Mouse (Mus musculus): Measurements from ENCODE around the gene Psmc3ip.

Psmc3ip gene

DNA sequence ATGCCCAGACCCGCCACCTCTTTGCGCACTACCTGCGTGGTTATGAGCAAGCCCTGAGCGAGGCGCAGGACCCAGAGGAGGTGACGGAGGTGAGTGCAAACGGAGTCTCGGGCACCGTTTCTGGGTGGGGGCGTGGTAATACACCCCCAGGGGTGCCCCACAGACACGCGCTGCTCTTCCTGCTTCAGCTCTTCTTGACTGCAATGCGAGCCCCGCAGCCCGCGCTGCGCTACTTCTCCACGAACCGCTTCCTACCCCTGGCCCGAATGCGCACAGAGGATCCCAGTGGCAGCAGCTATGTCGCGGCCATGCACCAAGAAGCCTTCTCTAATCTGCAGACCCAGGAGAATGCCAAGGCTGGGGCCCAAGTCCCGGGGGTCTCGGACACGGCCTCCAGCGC lies 15.5 kb downstream of the Psmc3ip start:
- no peak for DNase-seq (ENCODE audit: extremely low read depth, low read depth)

DNA sequence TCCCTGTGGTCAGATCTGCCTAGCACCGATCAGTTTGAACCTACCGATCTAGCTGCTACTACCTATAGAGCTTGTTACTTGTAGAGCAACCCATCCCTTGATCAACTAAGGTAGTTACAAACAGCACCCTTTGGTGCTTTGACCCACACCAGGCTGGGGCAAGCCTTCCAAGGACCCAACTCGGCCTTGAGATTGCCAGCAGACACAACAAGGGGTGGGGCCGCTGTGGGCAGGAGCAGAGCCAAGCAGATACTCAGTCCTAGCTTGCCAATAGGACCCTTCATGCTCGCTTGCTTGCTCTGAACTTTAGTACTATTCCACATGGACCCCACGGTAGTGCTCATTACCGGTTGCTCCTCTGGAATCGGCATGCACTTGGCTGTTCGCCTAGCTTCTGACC lies 17.1 kb downstream of the Psmc3ip start, which contains the start of gene Hsd17b1:
Hsd17b1 (plus strand) TSS at position 291 of the 400 bp plus-strand sequence.
- DNase-seq (ENCODE audit: extremely low read depth, low read depth), result no peak

DNA sequence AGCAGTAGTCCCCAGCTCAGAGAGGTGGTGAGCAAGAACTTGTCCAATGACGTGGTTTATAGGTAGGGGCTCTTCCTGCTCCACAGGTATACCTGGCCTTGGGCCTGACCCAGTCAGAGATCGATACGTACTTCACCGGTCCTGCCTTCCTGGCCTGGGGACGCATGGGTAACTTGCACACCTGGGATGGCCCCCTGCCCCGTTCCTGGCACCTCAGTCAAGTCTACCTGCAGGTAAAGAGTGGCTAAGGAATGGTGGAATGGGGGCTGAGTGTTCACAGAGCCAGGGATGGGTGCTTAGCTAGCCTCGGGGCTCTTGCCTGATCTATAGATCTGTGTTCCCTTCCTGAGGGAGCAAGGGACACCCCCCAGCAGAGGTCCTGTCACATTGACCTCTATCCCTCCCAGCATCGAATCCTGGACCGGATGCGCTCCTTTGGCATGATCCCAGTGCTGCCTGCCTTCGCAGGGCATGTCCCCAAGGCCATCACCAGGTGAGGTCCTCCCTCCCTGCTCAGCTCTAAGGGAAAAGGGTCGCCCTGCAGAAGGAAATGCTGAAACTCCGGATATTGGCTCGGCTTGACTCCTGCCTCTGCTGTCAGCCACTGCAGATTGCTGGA lies 23.3 kb downstream of the Psmc3ip start:
- no peak for DNase-seq (ENCODE audit: extremely low read depth, low read depth)

GRCm38 (mm10) chr11:101070987-101071386 lies 24.2 kb downstream of the Psmc3ip start:
- DNase-seq (ENCODE audit: extremely low read depth, low read depth), result no peak

GRCm38 (mm10) chr11:101070189-101070527 lies 25.1 kb downstream of the Psmc3ip start:
- DNase-seq (ENCODE audit: extremely low read depth, low read depth), result no peak

DNA sequence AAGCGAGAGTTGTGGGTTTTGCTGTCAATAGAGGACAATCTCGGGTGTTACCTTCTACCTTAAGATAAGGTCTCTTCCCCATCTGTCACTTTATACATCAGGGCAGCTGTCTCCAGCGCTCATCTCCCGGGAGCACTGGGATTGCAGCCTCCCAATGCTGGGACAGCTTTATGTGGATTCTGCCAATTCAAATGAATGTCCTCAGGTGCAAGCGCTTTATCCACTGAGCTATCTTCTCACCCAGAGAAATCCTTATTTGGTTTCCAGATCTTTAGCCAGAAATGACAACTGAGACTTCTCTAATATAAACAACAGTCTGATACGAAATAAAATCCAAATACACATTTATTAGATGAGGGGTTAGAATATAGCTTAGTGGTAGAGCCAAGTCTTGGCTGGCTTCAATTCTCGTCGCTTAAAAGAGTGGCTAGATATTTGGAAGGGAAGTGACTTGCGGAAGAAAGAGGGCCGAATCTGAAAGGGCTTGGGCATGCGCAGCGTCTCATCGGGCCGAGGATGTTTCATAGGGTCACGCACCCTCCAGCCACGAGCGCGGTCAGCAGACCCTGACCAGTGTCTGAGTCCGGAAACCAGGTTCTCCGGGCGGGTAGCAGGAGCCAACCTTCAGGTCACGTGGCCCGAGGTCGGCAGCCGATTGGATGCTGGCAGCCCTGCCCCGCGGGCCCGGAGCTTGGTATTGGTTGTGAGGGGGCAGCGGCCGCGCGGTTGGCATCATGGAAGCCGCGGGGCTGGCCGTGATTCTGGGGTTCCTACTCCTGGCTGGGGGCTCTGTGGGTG lies 25.6 kb downstream of the Psmc3ip start, which contains the start of gene Naglu:
Naglu (plus strand) TSS at position 622 of the 798 bp plus-strand sequence.
- DNase-seq (ENCODE audit: extremely low read depth, low read depth), result no peak

- peak; percentile 54 for DNase-seq (ENCODE audit: extremely low read depth, low read depth)
These were observed 28.5 kb downstream of the Psmc3ip start for GRCm38 (mm10) chr11:101066549-101067412.

DNA sequence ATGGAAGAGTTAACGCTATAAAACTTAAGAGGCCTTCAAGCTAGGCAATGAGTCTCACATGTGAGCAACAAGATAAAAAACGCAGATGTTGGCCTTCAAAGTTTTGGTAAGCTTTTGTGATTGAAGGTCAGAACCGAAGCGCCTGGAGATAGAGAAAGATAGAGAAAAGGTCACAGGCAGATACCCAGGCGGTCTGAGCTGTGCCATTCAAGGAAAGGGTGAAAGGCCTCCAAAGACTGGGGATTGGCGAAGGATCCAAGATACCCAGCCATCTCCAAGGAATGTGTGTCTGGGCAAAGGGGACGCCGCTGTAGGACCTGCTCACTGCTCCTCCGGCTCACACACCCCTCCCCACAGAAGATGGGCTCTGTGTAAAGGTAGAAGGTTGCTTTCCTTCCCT lies 30.2 kb downstream of the Psmc3ip start:
- DNase-seq (ENCODE audit: extremely low read depth, low read depth), result no peak

DNA sequence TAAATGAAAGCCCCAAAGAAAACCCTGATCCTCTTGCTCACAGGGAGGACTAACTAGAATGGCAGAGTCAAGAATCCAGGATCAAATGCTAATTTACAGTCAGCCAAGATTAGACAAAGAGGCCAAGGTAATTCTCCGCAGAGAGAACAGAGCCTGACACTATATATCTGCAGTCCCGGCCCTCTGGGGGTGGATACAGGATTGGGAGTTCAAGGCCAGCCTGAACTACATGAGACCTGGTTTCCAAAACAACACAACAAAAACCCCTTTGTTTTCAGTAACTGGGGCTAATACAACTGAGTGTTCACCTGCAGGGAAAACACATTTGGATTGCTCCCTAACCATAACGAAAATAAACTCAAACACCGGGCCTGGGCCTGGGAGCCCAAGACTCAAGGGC lies 30.8 kb downstream of the Psmc3ip start:
- DNase-seq (ENCODE audit: extremely low read depth, low read depth), result no peak

GRCm38 (mm10) chr11:101063676-101064327 lies 31.4 kb downstream of the Psmc3ip start:
- peak; percentile 86 for DNase-seq (ENCODE audit: extremely low read depth, low read depth)

- DNase-seq (ENCODE audit: extremely low read depth, low read depth), result no peak
These were observed 32.1 kb downstream of the Psmc3ip start for GRCm38 (mm10) chr11:101062971-101063675.

- DNase-seq (ENCODE audit: extremely low read depth, low read depth), result no peak
These were observed 32.9 kb downstream of the Psmc3ip start for GRCm38 (mm10) chr11:101062165-101062884.

DNA sequence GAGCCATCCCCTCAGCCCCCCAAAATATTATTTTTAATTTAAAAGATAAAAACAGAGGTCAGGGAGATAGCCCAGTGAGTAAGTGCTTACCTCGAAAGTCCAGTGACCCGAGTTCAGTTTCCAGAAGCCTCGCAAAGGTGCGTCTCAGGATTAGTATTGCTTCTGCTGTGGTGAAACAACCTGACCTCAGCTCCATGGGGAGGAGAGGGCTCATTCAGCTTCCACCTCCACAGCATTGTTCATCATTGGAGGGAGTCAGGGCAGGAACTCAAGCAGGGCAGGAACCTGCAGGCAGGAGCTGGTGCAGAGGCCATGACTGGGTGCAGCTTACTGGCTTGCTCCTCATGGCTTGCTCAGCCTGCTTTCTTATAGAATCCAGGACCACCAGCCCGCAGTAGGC lies 34.2 kb downstream of the Psmc3ip start:
- no peak for DNase-seq (ENCODE audit: extremely low read depth, low read depth)

DNA sequence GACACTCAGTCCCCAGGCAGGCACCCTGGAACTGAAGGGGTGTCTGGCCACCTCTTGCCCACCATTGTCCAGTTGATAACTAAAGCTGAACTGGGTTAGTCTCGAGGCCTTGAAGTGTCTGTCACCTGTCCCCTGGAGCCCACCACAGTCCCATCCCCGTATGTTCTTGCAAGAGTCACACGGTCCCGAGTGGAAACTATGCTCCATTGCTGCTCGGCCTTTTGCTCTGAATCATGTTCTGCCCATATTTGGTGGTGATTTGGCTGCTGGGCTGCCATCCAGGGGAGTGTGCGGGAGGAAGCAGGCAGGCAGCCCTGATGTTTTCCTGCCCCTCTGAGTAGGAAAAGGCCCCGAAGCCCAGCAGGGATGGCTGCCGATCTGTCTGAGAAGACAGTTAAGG lies 35.1 kb downstream of the Psmc3ip start:
- no peak for DNase-seq (ENCODE audit: extremely low read depth, low read depth)

- no peak for DNase-seq (ENCODE audit: extremely low read depth, low read depth)
These were observed 35.8 kb downstream of the Psmc3ip start for GRCm38 (mm10) chr11:101059473-101059872.

GRCm38 (mm10) chr11:101058726-101059125 lies 36.5 kb downstream of the Psmc3ip start:
- DNase-seq (ENCODE audit: extremely low read depth, low read depth), result no peak

GRCm38 (mm10) chr11:101057860-101058259 lies 37.4 kb downstream of the Psmc3ip start:
- DNase-seq (ENCODE audit: extremely low read depth, low read depth), result no peak

DNA sequence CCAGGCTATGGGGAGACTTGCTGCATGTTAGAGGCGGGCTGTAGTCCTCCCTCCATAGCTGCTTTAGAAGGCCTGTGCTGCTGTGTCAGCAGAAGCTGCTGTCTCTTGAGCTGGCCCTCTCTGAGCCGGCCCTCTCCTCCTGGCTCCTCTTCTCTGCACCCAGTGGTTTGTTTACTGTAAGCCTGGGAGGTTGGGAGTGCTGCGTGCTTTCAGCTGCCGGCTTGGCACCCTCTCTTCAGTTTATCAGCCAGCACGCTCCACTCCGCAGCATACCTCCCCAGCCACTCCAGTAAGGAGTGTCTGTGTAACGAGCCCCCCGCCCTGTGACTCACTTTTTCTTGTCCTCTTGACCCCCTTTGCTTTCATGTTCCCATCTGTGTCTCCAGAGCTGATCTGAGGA lies 38.4 kb downstream of the Psmc3ip start:
- no peak for DNase-seq (ENCODE audit: extremely low read depth, low read depth)

- DNase-seq (ENCODE audit: extremely low read depth, low read depth), result no peak
These were observed 39.8 kb downstream of the Psmc3ip start for GRCm38 (mm10) chr11:101055418-101055817.

DNA sequence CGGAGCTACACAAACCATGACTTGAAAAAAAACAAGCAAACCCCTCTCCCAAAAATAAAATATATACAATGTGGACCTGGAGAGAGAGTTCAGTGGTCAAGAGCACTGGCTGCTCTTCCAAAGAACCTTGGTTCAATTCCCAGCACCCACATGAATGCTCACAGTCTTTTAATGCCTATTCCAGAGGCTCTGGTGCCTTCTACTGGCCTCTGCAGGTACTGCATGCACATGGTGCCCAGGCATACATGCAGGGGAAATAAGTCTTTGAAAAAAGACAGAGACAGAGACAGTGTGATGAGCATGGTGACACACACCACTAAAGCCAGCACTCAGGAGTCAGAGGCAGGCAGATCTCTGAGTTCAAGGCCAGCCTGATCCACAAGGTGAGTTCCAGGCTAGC lies 41.3 kb downstream of the Psmc3ip start:
- DNase-seq (ENCODE audit: extremely low read depth, low read depth), result no peak
